Comparison of ENCODE assay signal across 23 mouse cellular contexts in the genomic region with DNA sequence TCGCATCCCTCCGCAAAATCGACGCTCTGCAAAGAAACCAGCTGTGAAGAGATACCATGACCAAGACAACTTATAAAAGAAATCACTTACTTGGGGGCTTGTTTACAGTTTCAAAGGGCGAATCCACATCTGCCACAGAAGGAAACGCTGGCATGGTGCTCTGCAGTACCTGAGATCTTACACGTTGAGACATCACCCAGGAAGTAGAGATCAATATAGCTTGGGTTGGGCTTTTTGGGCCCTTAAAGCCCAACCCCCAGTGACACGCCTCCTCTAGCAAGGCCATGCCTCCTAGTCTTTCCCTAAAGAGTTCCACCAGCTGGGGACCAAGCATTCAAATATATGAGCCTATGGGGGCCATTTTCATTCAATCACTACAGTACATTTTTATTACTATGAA.
"Had no signal": no experiment of that assay in that cellular context is flagged by ENCODE, and none has a peak within 500 bp of the region (broad histone marks: within the 10 kb centered on the region; RNA-seq: fewer than 3 reads in every experiment).

No protein-coding gene starts in this region.

- ATAC-seq: hindbrain, postnatal 0 days; intestine, embryonic 15.5 days; intestine, postnatal 0 days had no signal

- H3K36me3 ChIP-seq: heart, embryonic 10.5 days; heart, embryonic 12.5 days; hindbrain, embryonic 13.5 days; hindbrain, embryonic 15.5 days; intestine, embryonic 15.5 days; limb, embryonic 10.5 days; limb, embryonic 12.5 days had no signal

- H3K4me1 ChIP-seq: hindbrain, embryonic 13.5 days; hindbrain, embryonic 15.5 days; intestine, embryonic 15.5 days had no signal

- H3K4me3 ChIP-seq: heart, embryonic 10.5 days; heart, embryonic 12.5 days; hindbrain, embryonic 13.5 days; hindbrain, embryonic 15.5 days; intestine, embryonic 15.5 days; layer of hippocampus, adult 2 months; left cerebral cortex, adult 2 months; limb, embryonic 10.5 days; limb, embryonic 12.5 days had no signal

- DNase-seq: gastrocnemius, postnatal 14 days; gastrocnemius, postnatal 36 days; heart, adult 18-20 months; heart, postnatal 10 days; heart, postnatal 36 days; kidney, adult 18-20 months; kidney, adult 8-10 months; kidney, postnatal 10 days; kidney, postnatal 25 days; kidney, postnatal 4 days; liver had no signal

- H3K9me3 ChIP-seq: heart, embryonic 10.5 days; heart, embryonic 12.5 days; hindbrain, embryonic 13.5 days; hindbrain, embryonic 15.5 days; intestine, embryonic 15.5 days; limb, embryonic 10.5 days; limb, embryonic 12.5 days had no signal

- H3K9ac ChIP-seq: heart, embryonic 12.5 days; hindbrain, embryonic 13.5 days; hindbrain, embryonic 15.5 days; intestine, embryonic 15.5 days; limb, embryonic 12.5 days had no signal

- H3K27ac ChIP-seq: heart, embryonic 10.5 days; hindbrain, embryonic 13.5 days; hindbrain, embryonic 15.5 days; hindbrain, postnatal 0 days; intestine, embryonic 15.5 days; layer of hippocampus, adult 2 months; left cerebral cortex, adult 2 months; limb, embryonic 10.5 days; limb, embryonic 12.5 days had no signal

- H3K4me2 ChIP-seq: heart, embryonic 12.5 days; hindbrain, embryonic 13.5 days; hindbrain, embryonic 15.5 days; intestine, embryonic 15.5 days; limb, embryonic 12.5 days; liver, embryonic 11.5 days had no signal

- H3K27me3 ChIP-seq: heart, embryonic 12.5 days; hindbrain, embryonic 13.5 days; hindbrain, embryonic 15.5 days; intestine, embryonic 15.5 days; limb, embryonic 12.5 days had no signal
